Mouse (Mus musculus): Measurements from ENCODE around the gene Tekt4.

GRCm38 (mm10) chr17:25514055-25514454 lies 59.6 kb downstream of the Tekt4 start:
- TF ChIP-seq POLR2A (IDR thresholded peaks at IDR 0.05; ENCODE audit: extremely low read depth, insufficient read depth, low read length) (no peak), CTCF (IDR thresholded peaks at IDR 0.05; ENCODE audit: low read depth, low read length) (no peak)

Measured in liver, adult 2 months (tissue).